Mouse (Mus musculus) B cell, adult 62 days (primary cell): ENCODE results near the gene Plcd4. TPM values are rescaled to one million over a fixed set of nuclear protein-coding genes. Genes with fewer than 3 reads are reported as not detected.

ENCODE experiments used
- total RNA-seq: library from RNA; stranded (reverse); gene quantifications from 4 replicates; pipeline ENCODE4 v1.2.4, GENCODE M21; 2023

The Plcd4 gene
- 0.30 to 0.70 TPM (median 0.32 TPM) in 3 of 4 replicates, not detected in the other for total RNA-seq

GRCm38 (mm10) chr1:74542451-74542961, at the start of gene Plcd4:
Plcd4 (plus strand) TSS chr1:74542888.

GRCm38 (mm10) chr1:74505721-74506464, 36.8 kb upstream of the Plcd4 start, which contains the start of gene Cnot9:
Cnot9 (plus strand) TSS chr1:74506058.

GRCm38 (mm10) chr1:74544184-74544583, 1.5 kb downstream of the Plcd4 start, which contains the start of gene Usp37:
Usp37 (minus strand) TSS chr1:74544284.

GRCm38 (mm10) chr1:74587773-74588445, 45.2 kb downstream of the Plcd4 start, which contains the start of the genes Zfp142 and Bcs1l:
Zfp142 (minus strand) TSS chr1:74588246.
Bcs1l (plus strand) TSS chr1:74588289.

GRCm38 (mm10) chr1:74601267-74601962, 58.7 kb downstream of the Plcd4 start, which contains the start of the genes Rnf25 and Stk36:
Rnf25 (minus strand) TSS chr1:74601397.
Stk36 (plus strand) TSS chr1:74601445.

Other genes starting within 250 kb of the Plcd4 start
- 2.3 to 5.0 TPM (median 3.9 TPM) in 4 replicates for gene Tmbim1, start 237.3 kb upstream of the Plcd4 start, total RNA-seq
- gene Catip, start 180.8 kb upstream of the Plcd4 start, total RNA-seq: not detected in 4 replicates
- 2.9 to 8.0 TPM (median 4.2 TPM) in 4 replicates for gene Slc11a1, start 167.7 kb upstream of the Plcd4 start, total RNA-seq
- 106 to 122 TPM (median 113 TPM) in 4 replicates for gene Ctdsp1, start 151.4 kb upstream of the Plcd4 start, total RNA-seq
- 0.22 TPM in 1 of 4 replicates, not detected in the others for gene Vil1, start 133.5 kb upstream of the Plcd4 start, total RNA-seq
- gene Cnot9, start 36.8 kb upstream of the Plcd4 start, total RNA-seq: 25.1 to 29.8 TPM (median 25.4 TPM) in 4 replicates
- gene Usp37, start 1.4 kb downstream of the Plcd4 start, total RNA-seq: 35.5 to 40.1 TPM (median 37.0 TPM) in 4 replicates
- gene Zfp142, start 45.4 kb downstream of the Plcd4 start, total RNA-seq: 45.5 to 47.8 TPM (median 46.6 TPM) in 4 replicates
- 8.4 to 9.6 TPM (median 9.3 TPM) in 4 replicates for gene Bcs1l, start 45.4 kb downstream of the Plcd4 start, total RNA-seq
- gene Rnf25, start 58.5 kb downstream of the Plcd4 start, total RNA-seq: 56.6 to 69.0 TPM (median 61.8 TPM) in 4 replicates
- gene Stk36, start 58.6 kb downstream of the Plcd4 start, total RNA-seq: 0.14 to 0.33 TPM (median 0.30 TPM) in 3 of 4 replicates, not detected in the other
- 40.5 to 45.2 TPM (median 43.5 TPM) in 4 replicates for gene Ttll4, start 118.9 kb downstream of the Plcd4 start, total RNA-seq
- 12.4 to 18.7 TPM (median 13.0 TPM) in 4 replicates for gene Cyp27a1, start 170.7 kb downstream of the Plcd4 start, total RNA-seq
- not detected in 4 replicates for gene Prkag3, start 206.3 kb downstream of the Plcd4 start, total RNA-seq
- gene Wnt6, start 229.0 kb downstream of the Plcd4 start, total RNA-seq: not detected in 4 replicates
- gene Wnt10a, start 248.6 kb downstream of the Plcd4 start, total RNA-seq: 1.2 to 3.0 TPM (median 2.0 TPM) in 4 replicates